Mouse (Mus musculus): ENCODE measurements at regions not wholly inside any gene's neighbourhood (a gene's known extent, or its start where the extent isn't known, plus 50 kb on each side); places are given as distances from the start of the nearest gene placed in this dataset.

GRCm38 (mm10) chr4:98215218-98215617 lies 167.9 kb downstream of the Tm2d1 start:
- TF ChIP-seq CTCF (IDR thresholded peaks at IDR 0.05; ENCODE audit: borderline replicate concordance, control insufficient read depth, extremely low read depth, insufficient read depth, low read length, poor library complexity) (no peak), POLR2A (IDR thresholded peaks at IDR 0.05; ENCODE audit: control insufficient read depth, extremely low read depth, insufficient read depth, low read length, poor library complexity) (no peak)

Data from thymus, adult 2 months (tissue).